Mouse (Mus musculus) lung, postnatal 0 days (tissue): Measurements from ENCODE around the gene Ndufa3.

Experiments used
- CTCF ChIP-seq: IDR thresholded peaks from 2 replicates; pipeline ENCODE4 v1.5.1; 2016; ENCODE audit warnings: antibody characterized with exemption, mild to moderate bottlenecking
- EP300 ChIP-seq: IDR thresholded peaks from 2 replicates; pipeline ENCODE4 v1.6.1; 2016; ENCODE audit warnings: antibody characterized with exemption, mild to moderate bottlenecking, control low read depth

DNA sequence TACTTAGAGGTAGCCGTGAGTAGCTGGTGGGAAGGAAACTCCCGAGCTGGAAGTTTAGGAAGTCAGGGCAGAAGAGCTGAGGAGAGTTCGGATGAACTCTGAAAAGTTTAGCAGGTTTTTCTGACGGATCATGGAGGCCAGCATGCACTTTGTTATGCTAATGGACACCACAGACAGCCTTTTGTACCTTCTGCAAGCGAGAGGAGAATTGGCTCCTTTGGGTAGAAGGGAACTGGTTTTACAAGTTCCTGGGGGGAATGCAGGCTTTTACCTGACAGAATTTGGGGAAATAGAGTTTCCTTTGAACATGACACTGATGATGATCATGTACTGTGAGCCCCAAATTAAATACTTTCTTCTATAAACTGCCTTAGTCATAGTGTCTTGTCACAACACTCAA, 30.9 kb upstream of the Ndufa3 start:
- TF ChIP-seq CTCF, result no peak
- no peak for TF ChIP-seq EP300
